Mouse (Mus musculus) WW6 (cell line): ENCODE measurements around the gene Sdr9c7.
"Not testable (repeated sequence)": the region's sequence is repeated elsewhere in the genome, so short reads cannot be mapped to it uniquely, and the experiment has no call there.

ENCODE experiments used
- DNase-seq: peaks from one replicate; pipeline ENCODE4 v3.0.0-alpha.2; 2013; ENCODE audit warnings: low read depth, low spot score

Gene Sdr9c7

GRCm38 (mm10) chr10:127907386-127907951, 9.2 kb downstream of the Sdr9c7 start:
- DNase-seq: peak; percentile 56

- no peak for DNase-seq
Observed at GRCm38 (mm10) chr10:127915578-127915977, 17.3 kb downstream of the Sdr9c7 start.

GRCm38 (mm10) chr10:127917183-127917582, 18.9 kb downstream of the Sdr9c7 start:
- DNase-seq: not testable (repeated sequence)

GRCm38 (mm10) chr10:127917651-127918050, 19.3 kb downstream of the Sdr9c7 start:
- DNase-seq: no peak

GRCm38 (mm10) chr10:127922241-127922640, 23.9 kb downstream of the Sdr9c7 start:
- no peak for DNase-seq

- no peak for DNase-seq
Observed at GRCm38 (mm10) chr10:127923024-127923423, 24.7 kb downstream of the Sdr9c7 start.

GRCm38 (mm10) chr10:127924597-127925378, 26.5 kb downstream of the Sdr9c7 start:
- no peak for DNase-seq

GRCm38 (mm10) chr10:127927737-127928136, 29.4 kb downstream of the Sdr9c7 start:
- no peak for DNase-seq

GRCm38 (mm10) chr10:127932290-127932926, 34.1 kb downstream of the Sdr9c7 start:
- DNase-seq: no peak

GRCm38 (mm10) chr10:127936271-127936670, 38.0 kb downstream of the Sdr9c7 start:
- no peak for DNase-seq

GRCm38 (mm10) chr10:127936747-127937409, 38.6 kb downstream of the Sdr9c7 start:
- no peak for DNase-seq

- DNase-seq: no peak
Observed at GRCm38 (mm10) chr10:127937428-127938010, 39.2 kb downstream of the Sdr9c7 start.

GRCm38 (mm10) chr10:127939667-127940066, 41.3 kb downstream of the Sdr9c7 start:
- not testable (repeated sequence) for DNase-seq

GRCm38 (mm10) chr10:127945432-127946064, 47.2 kb downstream of the Sdr9c7 start:
- DNase-seq: peak; percentile 73

GRCm38 (mm10) chr10:127949596-127950130, 51.3 kb downstream of the Sdr9c7 start:
- no peak for DNase-seq

GRCm38 (mm10) chr10:127951390-127951789, 53.1 kb downstream of the Sdr9c7 start:
- DNase-seq: no peak

- no peak for DNase-seq
Observed at GRCm38 (mm10) chr10:127951821-127952220, 53.5 kb downstream of the Sdr9c7 start.

- no peak for DNase-seq
Observed at GRCm38 (mm10) chr10:127955034-127955433, 56.7 kb downstream of the Sdr9c7 start.

GRCm38 (mm10) chr10:127956168-127956816, 58.0 kb downstream of the Sdr9c7 start:
- no peak for DNase-seq

- no peak for DNase-seq
Observed at GRCm38 (mm10) chr10:127959161-127959679, 60.9 kb downstream of the Sdr9c7 start.
